Mouse (Mus musculus) kidney, adult 2 months (tissue): ENCODE measurements around the gene Nf1.

Experiments used
- CTCF ChIP-seq: fragments of 200-500 bp; conservative IDR thresholded peaks from 2 replicates; pipeline ENCODE4 v1.5.1; 2011; ENCODE audit warnings: low read depth, mild to moderate bottlenecking, control low read depth, low read length, moderate library complexity, mixed read lengths; ENCODE audit not compliant: insufficient read depth, insufficient read length
- POLR2A ChIP-seq: fragments of 200-500 bp; IDR thresholded peaks from one replicate; pipeline ENCODE4 v1.6.1; 2011; ENCODE audit warnings: low read depth, low read length, control low read depth

GRCm38 (mm10) chr11:79483392-79483791 lies 143.9 kb downstream of the Nf1 start:
- TF ChIP-seq CTCF, result no peak
- TF ChIP-seq POLR2A, result no peak
